Mouse (Mus musculus) limb, embryonic 14.5 days (tissue): ENCODE results near the gene Fhit. TPM values are rescaled to one million over a fixed set of nuclear protein-coding genes. Genes with fewer than 3 reads are reported as not detected.

ENCODE experiments used
- ATAC-seq: fragments of 200-750 bp; cut with Nextera tagmentation; 2 replicates; pipeline ENCODE4 v1.8.0; 2017; ENCODE audit warnings: low read depth, moderate number of reproducible peaks, moderate TSS enrichment; ENCODE audit not compliant: low FRiP score
- DNase-seq: peaks from one replicate; pipeline ENCODE4 v3.0.0-alpha.2; 2015; ENCODE audit warnings: low spot score
- H3K27ac ChIP-seq: fragments of 300-500 bp; sonication (generic); replicated peaks from 2 replicates; pipeline ENCODE4 v1.5.1; 2014; ENCODE audit warnings: low read depth, mild to moderate bottlenecking, low read length, moderate library complexity, mixed read lengths
- H3K27me3 ChIP-seq: fragments of 300-500 bp; sonication (generic); 2 replicates; pipeline ENCODE4 v1.6.1; 2014; ENCODE audit warnings: low read length, mixed read lengths; ENCODE audit not compliant: control insufficient read depth, insufficient read depth
- H3K36me3 ChIP-seq: fragments of 300-500 bp; sonication (generic); 2 replicates; pipeline ENCODE4 v1.6.1; 2014; ENCODE audit warnings: mild to moderate bottlenecking, low read length, moderate library complexity, mixed read lengths; ENCODE audit not compliant: control insufficient read depth, insufficient read depth
- H3K4me1 ChIP-seq: fragments of 300-500 bp; sonication (generic); 2 replicates; pipeline ENCODE4 v1.6.1; 2014; ENCODE audit warnings: antibody characterized with exemption, low read length, mixed read lengths; ENCODE audit not compliant: control insufficient read depth, insufficient read depth
- H3K4me2 ChIP-seq: fragments of 300-500 bp; sonication (generic); replicated peaks from 2 replicates; pipeline ENCODE4 v1.6.1; 2014; ENCODE audit warnings: low read depth, mild to moderate bottlenecking, low read length, moderate library complexity; ENCODE audit not compliant: severe bottlenecking
- H3K4me3 ChIP-seq: fragments of 300-500 bp; sonication (generic); replicated peaks from 2 replicates; pipeline ENCODE4 v1.5.1; 2014; ENCODE audit warnings: low read length
- H3K9ac ChIP-seq: fragments of 300-500 bp; sonication (generic); 2 replicates; pipeline ENCODE4 v1.6.1; 2014; ENCODE audit warnings: mild to moderate bottlenecking, low read depth, low read length, moderate library complexity; ENCODE audit not compliant: severe bottlenecking
- H3K9me3 ChIP-seq: fragments of 300-500 bp; sonication (generic); 2 replicates; pipeline ENCODE4 v1.6.1; 2016; ENCODE audit warnings: low read length; ENCODE audit not compliant: control insufficient read depth
- POLR2A ChIP-seq: fragments of 200-500 bp; IDR thresholded peaks from 2 replicates; pipeline ENCODE4 v1.8.0; 2012; ENCODE audit warnings: inconsistent platforms, mild to moderate bottlenecking, moderate library complexity, borderline replicate concordance; ENCODE audit not compliant: insufficient read depth, insufficient read length; ENCODE audit errors: extremely low read depth
- WGBS: fragments of 180-500 bp; shearing (Covaris S2); extraction: QIAGEN DNeasy Blood & Tissue Kit; methylation state at CpG from one replicate; pipeline ENCODE4 v1.1.7; 2014; 5-methylcytosine and 5-hydroxymethylcytosine counted together
- polyA plus RNA-seq, 2 experiments: library from polyadenylated mRNA; depleted of rRNA in 1 of 2; stranded (reverse) in 1 of 2; unstranded in 1 of 2; fragments of >200 nt; fragmentation: Nextera tagmentation in 1 of 2; extraction: Ambion mirVana in 1 of 2; gene quantifications; 2 replicates each; pipeline versions ENCODE4 v1.2.1 to v1.2.3; 2012 to 2014

The Fhit gene
- polyA plus RNA-seq, 2 experiments: 3.5 to 7.6 TPM

DNA sequence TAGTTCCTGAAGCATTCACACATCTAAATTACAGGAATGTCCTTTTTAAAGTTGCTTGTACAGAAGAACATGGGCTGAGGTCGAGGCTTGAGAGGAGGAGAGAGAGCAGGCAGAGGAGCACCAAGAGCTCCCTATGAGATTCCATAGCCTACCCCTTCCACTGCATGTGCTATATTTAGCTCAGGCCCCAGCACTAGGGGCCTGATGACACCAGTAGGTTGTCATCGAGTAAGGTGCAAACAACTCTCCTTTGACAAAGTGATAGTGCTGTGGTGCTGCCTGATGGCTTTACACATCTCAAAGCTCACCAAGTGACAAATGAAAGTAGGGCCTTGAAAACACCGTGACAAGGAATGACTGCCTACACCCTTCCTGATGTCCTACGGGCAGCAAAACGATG, 967.7 kb downstream of the Fhit start:
- Histone ChIP-seq H3K27me3 (no peaks in the 10 kb centered on the region), H3K4me2 (no peak overlapping the region), H3K36me3 (no peaks in the 10 kb centered on the region), H3K9me3 (no peaks in the 10 kb centered on the region), H3K27ac (no peak overlapping the region), H3K9ac (no peak overlapping the region), H3K4me1 (no peaks in the 10 kb centered on the region), H3K4me3 (no peak overlapping the region)
- ATAC-seq (no peak), DNase-seq (no peak)
- 68% methylated on average over 5 of the region's 5 CpGs for WGBS
- TF ChIP-seq POLR2A: no peak

- Histone ChIP-seq H3K27me3 (no peaks in the 10 kb centered on the region), H3K36me3 (no peaks in the 10 kb centered on the region), H3K4me1 (no peaks in the 10 kb centered on the region), H3K9ac (no peak overlapping the region), H3K4me3 (no peak overlapping the region), H3K27ac (no peak overlapping the region), H3K9me3 (no peaks in the 10 kb centered on the region), H3K4me2 (no peak overlapping the region)
- ATAC-seq: no peak
- DNase-seq: no peak
- 70% methylated on average over 2 of the region's 2 CpGs for WGBS
- no peak for TF ChIP-seq POLR2A
Observed at GRCm38 (mm10) chr14:10171761-10172160, 990.1 kb downstream of the Fhit start.

DNA sequence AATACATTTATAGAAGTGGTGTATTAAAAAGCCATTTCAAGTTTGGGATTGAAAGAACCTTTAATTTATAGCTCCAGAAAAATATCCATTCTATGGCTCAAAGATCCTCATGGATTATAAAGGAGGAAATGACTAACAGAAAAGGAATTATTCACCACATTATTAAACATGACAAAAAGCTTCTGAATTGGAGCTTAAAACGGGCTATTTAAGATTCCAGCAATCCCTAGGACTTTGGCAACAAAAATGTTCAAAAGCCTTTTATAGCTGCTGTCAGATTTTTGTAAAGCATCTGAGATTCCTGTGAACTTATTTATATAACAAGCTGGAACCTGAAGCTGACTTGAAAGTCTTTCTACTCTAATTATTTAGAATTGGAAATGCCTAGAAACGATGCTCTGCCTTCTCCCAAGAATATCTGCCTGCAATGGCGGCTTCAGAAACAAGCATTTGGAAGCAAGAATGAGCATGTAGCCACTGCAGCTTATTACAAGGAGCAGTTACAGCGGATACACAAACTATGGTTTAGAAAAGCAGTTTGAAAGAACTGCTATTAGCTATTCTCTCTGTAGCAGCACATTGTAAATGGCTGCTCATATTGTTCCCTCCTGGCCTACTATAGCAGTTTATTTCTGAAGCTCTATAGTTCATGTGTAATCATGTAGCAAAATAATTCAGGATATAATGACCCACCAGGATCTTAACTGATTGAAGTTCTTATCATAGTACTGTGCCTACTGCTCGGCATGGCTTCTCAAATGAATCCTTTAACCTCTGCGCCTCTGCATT, 995.0 kb downstream of the Fhit start:
- Histone ChIP-seq H3K4me1 (no peaks in the 10 kb centered on the region), H3K9ac (no peak overlapping the region), H3K36me3 (no peaks in the 10 kb centered on the region), H3K4me2 (no peak overlapping the region), H3K27ac (no peak overlapping the region), H3K4me3 (no peak overlapping the region), H3K9me3 (no peaks in the 10 kb centered on the region), H3K27me3 (no peaks in the 10 kb centered on the region)
- TF ChIP-seq POLR2A: no peak
- 64% methylated on average over 6 of the region's 6 CpGs for WGBS
- no peak for ATAC-seq
- no peak for DNase-seq

DNA sequence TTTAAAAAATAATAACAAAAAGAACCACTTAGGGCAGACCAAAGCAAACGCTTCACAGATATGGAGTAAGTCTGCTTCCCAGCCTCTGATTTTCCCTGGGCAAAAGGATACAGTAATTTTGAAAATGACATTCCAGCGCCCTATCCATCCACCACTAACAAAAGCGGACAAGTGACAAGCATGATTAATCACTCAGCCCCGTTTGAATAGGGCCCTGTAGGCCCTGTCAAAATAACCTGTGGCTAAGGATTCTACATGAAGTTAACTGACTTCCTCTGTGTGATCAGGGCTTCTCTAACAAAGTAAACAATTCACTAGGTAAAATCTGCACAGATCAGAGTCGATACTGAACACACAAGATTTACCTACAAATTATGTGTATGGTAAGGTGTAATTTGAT, 1012.0 kb downstream of the Fhit start:
- Histone ChIP-seq H3K9me3 (no peaks in the 10 kb centered on the region), H3K27ac (no peak overlapping the region), H3K27me3 (no peaks in the 10 kb centered on the region), H3K4me2 (no peak overlapping the region), H3K9ac (no peak overlapping the region), H3K36me3 (no peaks in the 10 kb centered on the region), H3K4me3 (no peak overlapping the region), H3K4me1 (no peaks in the 10 kb centered on the region)
- DNase-seq (no peak), ATAC-seq (no peak)
- TF ChIP-seq POLR2A: no peak
- WGBS: 66% methylated on average over 5 of the region's 5 CpGs

- H3K4me2 ChIP-seq: no peak overlapping the region
- no peaks in the 10 kb centered on the region for H3K27me3 ChIP-seq
- no peak overlapping the region for H3K9ac ChIP-seq
- no peak for TF ChIP-seq POLR2A
- DNase-seq: no peak
- no peak overlapping the region for H3K27ac ChIP-seq
- H3K9me3 ChIP-seq: no peaks in the 10 kb centered on the region
- no peaks in the 10 kb centered on the region for H3K36me3 ChIP-seq
- H3K4me3 ChIP-seq: no peak overlapping the region
- H3K4me1 ChIP-seq: no peaks in the 10 kb centered on the region
- ATAC-seq: no peak
Observed at GRCm38 (mm10) chr14:10139311-10139710, 1022.5 kb downstream of the Fhit start.

DNA sequence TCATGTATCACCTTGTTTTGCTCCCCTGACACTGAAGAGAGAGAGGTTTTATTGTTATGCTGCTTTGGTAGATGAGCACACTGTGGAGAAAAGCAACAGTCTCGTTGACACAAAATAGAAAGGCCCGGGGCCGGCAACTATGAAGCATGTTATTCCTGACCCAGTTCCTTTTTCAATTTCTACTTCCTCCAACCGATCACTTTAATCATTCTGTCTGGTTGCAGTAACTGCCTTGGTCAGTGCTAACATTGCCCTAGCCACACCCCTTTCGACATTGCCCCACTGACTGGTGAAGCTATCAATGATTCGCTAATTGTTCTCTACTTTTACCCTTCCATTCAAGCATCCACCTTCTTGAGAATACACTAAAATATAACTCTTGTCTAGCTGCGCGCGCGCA, 1028.0 kb downstream of the Fhit start:
- 87% methylated on average over 10 of the region's 10 CpGs for WGBS
- H3K27me3 ChIP-seq: no peaks in the 10 kb centered on the region
- no peak for TF ChIP-seq POLR2A
- DNase-seq (no peak), ATAC-seq (no peak)
- H3K36me3 ChIP-seq: no peaks in the 10 kb centered on the region
- H3K9ac ChIP-seq: no peak overlapping the region
- H3K27ac ChIP-seq: no peak overlapping the region
- H3K9me3 ChIP-seq: no peaks in the 10 kb centered on the region
- H3K4me3 ChIP-seq: no peak overlapping the region
- no peaks in the 10 kb centered on the region for H3K4me1 ChIP-seq
- H3K4me2 ChIP-seq: no peak overlapping the region
